Mouse (Mus musculus) midbrain, embryonic 16.5 days (tissue): Measurements from ENCODE around the gene Dennd5a. TPM values are rescaled to one million over a fixed set of nuclear protein-coding genes. Genes with fewer than 3 reads are reported as not detected.
A peak's percentile ranks its signal among the peaks of the same experiment; 100 is the strongest.

Source experiments
- ATAC-seq: fragments of 200-750 bp; cut with Nextera tagmentation; 2 replicates; pipeline ENCODE4 v1.8.0; 2017; ENCODE audit warnings: moderate TSS enrichment
- H3K27ac ChIP-seq: fragments of 300-500 bp; sonication (generic); 2 replicates; pipeline ENCODE4 v1.5.1; 2014; ENCODE audit warnings: mild to moderate bottlenecking, low read length, mixed read lengths
- H3K27me3 ChIP-seq: fragments of 300-500 bp; sonication (generic); 2 replicates; pipeline ENCODE4 v1.6.1; 2014; ENCODE audit warnings: low read depth, low read length, mixed read lengths; ENCODE audit not compliant: control insufficient read depth, insufficient read depth
- H3K36me3 ChIP-seq: fragments of 300-500 bp; sonication (generic); 2 replicates; pipeline ENCODE4 v1.6.1; 2014; ENCODE audit warnings: mild to moderate bottlenecking, low read length, moderate library complexity, mixed read lengths; ENCODE audit not compliant: control insufficient read depth, insufficient read depth
- H3K4me1 ChIP-seq: fragments of 300-500 bp; sonication (generic); 2 replicates; pipeline ENCODE4 v1.6.1; 2014; ENCODE audit warnings: mild to moderate bottlenecking, low read length, mixed read lengths; ENCODE audit not compliant: control insufficient read depth, insufficient read depth
- H3K4me2 ChIP-seq: fragments of 300-500 bp; sonication (generic); 2 replicates; pipeline ENCODE4 v1.6.1; 2014; ENCODE audit warnings: mild to moderate bottlenecking, low read length, mixed read lengths
- H3K4me3 ChIP-seq: fragments of 300-500 bp; sonication (generic); 2 replicates; pipeline ENCODE4 v1.5.1; 2014; ENCODE audit warnings: low read depth, mild to moderate bottlenecking, low read length, moderate library complexity, mixed read lengths
- H3K9ac ChIP-seq: fragments of 300-500 bp; sonication (generic); 2 replicates; pipeline ENCODE4 v1.6.1; 2014; ENCODE audit warnings: low read depth, low read length, mixed read lengths
- H3K9me3 ChIP-seq: fragments of 300-500 bp; sonication (generic); replicated peaks from 2 replicates; pipeline ENCODE4 v1.6.1; 2014; ENCODE audit warnings: mild to moderate bottlenecking, low read length, mixed read lengths; ENCODE audit not compliant: control insufficient read depth, poor library complexity, severe bottlenecking
- WGBS: fragments of 180-500 bp; shearing (Covaris S2); extraction: QIAGEN DNeasy Blood & Tissue Kit; methylation state at CpG from one replicate; pipeline ENCODE4 v1.1.7; 2014; 5-methylcytosine and 5-hydroxymethylcytosine counted together
- polyA plus RNA-seq: library from polyadenylated mRNA; unstranded; fragments of >200 nt; fragmentation: Nextera tagmentation; extraction: Ambion mirVana; gene quantifications from 2 replicates; pipeline ENCODE4 v1.2.1, GENCODE M21; 2015

Gene Dennd5a
- polyA plus RNA-seq, 1 experiment from 2014 or later: 38.5 TPM

- H3K9ac ChIP-seq: peak overlapping the region; percentile 95
- H3K36me3 ChIP-seq: no peaks in the 10 kb centered on the region
- H3K4me3 ChIP-seq: peak overlapping the region; percentile 83
- WGBS: 5% methylated on average over 18 of the region's 18 CpGs
- peak overlapping the region; percentile 95 for H3K27ac ChIP-seq
- ATAC-seq: peak; percentile 13
- H3K27me3 ChIP-seq: no peaks in the 10 kb centered on the region
- H3K9me3 ChIP-seq: no peaks in the 10 kb centered on the region
- H3K4me2 ChIP-seq: peak overlapping the region; percentile 82
- H3K4me1 ChIP-seq: peaks cover 32% of the 10 kb centered on the region
Measured at GRCm38 (mm10) chr7:109958843-109959715, 1.2 kb downstream of the Dennd5a start.

- ATAC-seq: no peak
- WGBS: 66% methylated on average over 8 of the region's 8 CpGs
- no peak overlapping the region for H3K27ac ChIP-seq
- peak overlapping the region; percentile 83 for H3K4me3 ChIP-seq
- peaks cover 32% of the 10 kb centered on the region for H3K4me1 ChIP-seq
- H3K36me3 ChIP-seq: no peaks in the 10 kb centered on the region
- H3K9ac ChIP-seq: no peak overlapping the region
- H3K9me3 ChIP-seq: no peaks in the 10 kb centered on the region
- H3K27me3 ChIP-seq: no peaks in the 10 kb centered on the region
- peak overlapping the region; percentile 82 for H3K4me2 ChIP-seq
Measured at GRCm38 (mm10) chr7:109957996-109958789, 2.1 kb downstream of the Dennd5a start.

GRCm38 (mm10) chr7:109954622-109955401 lies 5.5 kb downstream of the Dennd5a start:
- ATAC-seq: no peak
- 70% methylated on average over 6 of the region's 6 CpGs for WGBS
- Histone ChIP-seq H3K4me1 (peaks cover 29% of the 10 kb centered on the region), H3K9me3 (no peaks in the 10 kb centered on the region), H3K4me3 (no peak overlapping the region), H3K4me2 (no peak overlapping the region), H3K9ac (no peak overlapping the region), H3K36me3 (no peaks in the 10 kb centered on the region), H3K27me3 (no peaks in the 10 kb centered on the region), H3K27ac (no peak overlapping the region)

GRCm38 (mm10) chr7:109951297-109951696 lies 9.0 kb downstream of the Dennd5a start:
- no peak for ATAC-seq
- WGBS: 67% methylated on average over 4 of the region's 4 CpGs
- H3K9me3 ChIP-seq: no peaks in the 10 kb centered on the region
- no peak overlapping the region for H3K4me2 ChIP-seq
- H3K27ac ChIP-seq: no peak overlapping the region
- H3K36me3 ChIP-seq: no peaks in the 10 kb centered on the region
- H3K9ac ChIP-seq: no peak overlapping the region
- peaks cover 4% of the 10 kb centered on the region; the same call in 1 of the 2 replicates for H3K4me1 ChIP-seq
- no peaks in the 10 kb centered on the region for H3K27me3 ChIP-seq
- no peak overlapping the region for H3K4me3 ChIP-seq

GRCm38 (mm10) chr7:109944421-109945034 lies 15.7 kb downstream of the Dennd5a start:
- H3K27me3 ChIP-seq: no peaks in the 10 kb centered on the region
- no peak for ATAC-seq
- H3K9ac ChIP-seq: no peak overlapping the region
- no peak overlapping the region for H3K4me2 ChIP-seq
- no peaks in the 10 kb centered on the region for H3K4me1 ChIP-seq
- no peak overlapping the region for H3K27ac ChIP-seq
- 53% methylated on average over 6 of the region's 6 CpGs for WGBS
- no peaks in the 10 kb centered on the region for H3K9me3 ChIP-seq
- H3K4me3 ChIP-seq: no peak overlapping the region
- H3K36me3 ChIP-seq: no peaks in the 10 kb centered on the region

GRCm38 (mm10) chr7:109929628-109930027 lies 30.6 kb downstream of the Dennd5a start:
- Histone ChIP-seq H3K4me3 (no peak overlapping the region), H3K9ac (no peak overlapping the region), H3K36me3 (peaks cover 13% of the 10 kb centered on the region), H3K9me3 (no peaks in the 10 kb centered on the region), H3K4me2 (no peak overlapping the region), H3K4me1 (no peaks in the 10 kb centered on the region), H3K27ac (no peak overlapping the region), H3K27me3 (no peaks in the 10 kb centered on the region)
- ATAC-seq: no peak

- Histone ChIP-seq H3K4me3 (no peak overlapping the region), H3K9ac (no peak overlapping the region), H3K4me2 (no peak overlapping the region), H3K4me1 (no peaks in the 10 kb centered on the region), H3K27ac (no peak overlapping the region), H3K36me3 (peaks cover 5% of the 10 kb centered on the region; the same call in 1 of the 2 replicates), H3K9me3 (no peaks in the 10 kb centered on the region), H3K27me3 (no peaks in the 10 kb centered on the region)
- no peak for ATAC-seq
- WGBS: 92% methylated on average over 6 of the region's 6 CpGs
Measured at GRCm38 (mm10) chr7:109928365-109928764, 31.9 kb downstream of the Dennd5a start.

GRCm38 (mm10) chr7:109924965-109925364 lies 35.3 kb downstream of the Dennd5a start:
- H3K4me2 ChIP-seq: no peak overlapping the region
- no peaks in the 10 kb centered on the region for H3K9me3 ChIP-seq
- peaks cover 9% of the 10 kb centered on the region for H3K36me3 ChIP-seq
- 86% methylated on average over 2 of the region's 2 CpGs for whole genome bisulfite sequencing
- H3K27me3 ChIP-seq: no peaks in the 10 kb centered on the region
- H3K9ac ChIP-seq: no peak overlapping the region
- no peak overlapping the region for H3K27ac ChIP-seq
- H3K4me3 ChIP-seq: no peak overlapping the region
- H3K4me1 ChIP-seq: no peaks in the 10 kb centered on the region
- no peak for ATAC-seq
